Mouse (Mus musculus) heart, embryonic 12.5 days (tissue): ENCODE measurements around the gene March4. TPM values are rescaled to one million over a fixed set of nuclear protein-coding genes. Genes with fewer than 3 reads are reported as not detected.

ENCODE experiments used
- ATAC-seq: fragments of 200-750 bp; cut with Nextera tagmentation; 2 replicates; pipeline ENCODE4 v1.8.0; 2017; ENCODE audit warnings: moderate TSS enrichment, moderate library complexity; ENCODE audit not compliant: insufficient number of reproducible peaks, low FRiP score
- H3K27ac ChIP-seq: fragments of 300-500 bp; sonication (generic); 2 replicates; pipeline ENCODE4 v1.5.1; 2016; ENCODE audit warnings: mild to moderate bottlenecking, moderate library complexity; ENCODE audit not compliant: poor library complexity, severe bottlenecking
- H3K27me3 ChIP-seq: fragments of 300-500 bp; sonication (generic); replicated peaks from 2 replicates; pipeline ENCODE4 v1.6.1; 2016; ENCODE audit warnings: mild to moderate bottlenecking, moderate library complexity
- H3K36me3 ChIP-seq: fragments of 300-500 bp; sonication (generic); 2 replicates; pipeline ENCODE4 v1.6.1; 2016; ENCODE audit warnings: mild to moderate bottlenecking, moderate library complexity
- H3K4me1 ChIP-seq: fragments of 300-500 bp; sonication (generic); replicated peaks from 2 replicates; pipeline ENCODE4 v1.6.1; 2016; ENCODE audit warnings: mild to moderate bottlenecking
- H3K4me2 ChIP-seq: fragments of 300-500 bp; sonication (generic); 2 replicates; pipeline ENCODE4 v1.6.1; 2016; ENCODE audit warnings: mild to moderate bottlenecking, moderate library complexity
- H3K4me3 ChIP-seq: fragments of 300-500 bp; sonication (generic); 2 replicates; pipeline ENCODE4 v1.5.1; 2016; ENCODE audit warnings: mild to moderate bottlenecking
- H3K9ac ChIP-seq: fragments of 300-500 bp; sonication (generic); 2 replicates; pipeline ENCODE4 v1.6.1; 2016; ENCODE audit warnings: mild to moderate bottlenecking, moderate library complexity
- H3K9me3 ChIP-seq: fragments of 300-500 bp; sonication (generic); replicated peaks from 2 replicates; pipeline ENCODE4 v1.6.1; 2016; ENCODE audit warnings: mild to moderate bottlenecking, moderate library complexity
- WGBS: fragments of 180-500 bp; shearing (Covaris S2); methylation state at CpG from one replicate; pipeline ENCODE4 v1.1.7; 2016; 5-methylcytosine and 5-hydroxymethylcytosine counted together
- polyA plus RNA-seq: library from polyadenylated mRNA; unstranded; fragments of >200 nt; fragmentation: Nextera tagmentation; extraction: Ambion mirVana; gene quantifications from 2 replicates; pipeline ENCODE4 v1.2.1, GENCODE M21; 2016

The March4 gene
- not detected in 2 replicates for polyA plus RNA-seq

DNA sequence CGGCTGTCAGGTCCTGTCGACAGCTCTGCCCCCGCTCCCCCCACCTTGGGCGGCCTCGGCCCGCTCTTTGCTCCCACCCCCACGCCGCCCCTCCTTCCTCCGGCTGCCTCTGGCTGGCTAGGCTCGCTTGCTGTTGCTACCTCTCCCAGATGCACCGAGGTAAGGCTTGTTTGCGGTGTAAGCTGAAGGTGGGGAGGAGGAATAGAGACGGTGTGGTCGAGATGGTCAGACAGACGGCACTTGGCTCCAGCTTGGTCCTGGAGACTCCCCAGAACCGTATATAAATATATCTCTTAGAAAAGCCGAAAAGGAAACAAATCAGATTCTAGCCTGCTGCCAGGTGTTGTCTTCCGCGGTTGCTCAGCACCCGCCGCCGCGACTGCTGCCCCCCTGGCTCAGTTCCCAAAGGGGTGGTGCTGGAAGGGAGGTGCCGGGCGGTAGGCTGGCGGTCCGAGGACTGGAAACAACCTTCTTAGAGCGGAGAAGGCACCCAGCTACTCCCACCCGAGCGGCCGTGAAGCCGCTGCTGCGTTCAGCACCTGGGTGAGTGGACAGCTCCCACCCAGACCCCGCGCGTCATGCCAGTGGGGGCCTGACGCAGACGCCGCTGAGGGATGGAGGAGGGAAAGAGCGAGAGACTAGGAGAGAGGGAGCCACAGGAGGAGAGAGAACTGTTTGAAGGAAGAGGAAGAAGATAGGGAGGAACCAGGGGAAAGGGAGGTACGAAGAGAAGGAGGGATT, at the start of gene March4:
Gene March4 (minus strand): TSS at position 320 of the 741 bp plus-strand sequence.
- H3K9ac ChIP-seq, result no peak within 1 kb of the TSS
- no peaks in the 10 kb centered on the region for H3K9me3 ChIP-seq
- H3K27ac ChIP-seq, result no peak within 1 kb of the TSS
- H3K4me2 ChIP-seq, result peak within 1 kb of the TSS; percentile 73
- H3K27me3 ChIP-seq, result peaks cover 62% of the 10 kb centered on the region
- under 1% methylated on average over 41 of the region's 41 CpGs for WGBS
- no peaks in the 10 kb centered on the region for H3K36me3 ChIP-seq
- H3K4me3 ChIP-seq, result peak within 1 kb of the TSS; percentile 42
- H3K4me1 ChIP-seq, result peaks cover 16% of the 10 kb centered on the region
- peak; percentile 68 for ATAC-seq

DNA sequence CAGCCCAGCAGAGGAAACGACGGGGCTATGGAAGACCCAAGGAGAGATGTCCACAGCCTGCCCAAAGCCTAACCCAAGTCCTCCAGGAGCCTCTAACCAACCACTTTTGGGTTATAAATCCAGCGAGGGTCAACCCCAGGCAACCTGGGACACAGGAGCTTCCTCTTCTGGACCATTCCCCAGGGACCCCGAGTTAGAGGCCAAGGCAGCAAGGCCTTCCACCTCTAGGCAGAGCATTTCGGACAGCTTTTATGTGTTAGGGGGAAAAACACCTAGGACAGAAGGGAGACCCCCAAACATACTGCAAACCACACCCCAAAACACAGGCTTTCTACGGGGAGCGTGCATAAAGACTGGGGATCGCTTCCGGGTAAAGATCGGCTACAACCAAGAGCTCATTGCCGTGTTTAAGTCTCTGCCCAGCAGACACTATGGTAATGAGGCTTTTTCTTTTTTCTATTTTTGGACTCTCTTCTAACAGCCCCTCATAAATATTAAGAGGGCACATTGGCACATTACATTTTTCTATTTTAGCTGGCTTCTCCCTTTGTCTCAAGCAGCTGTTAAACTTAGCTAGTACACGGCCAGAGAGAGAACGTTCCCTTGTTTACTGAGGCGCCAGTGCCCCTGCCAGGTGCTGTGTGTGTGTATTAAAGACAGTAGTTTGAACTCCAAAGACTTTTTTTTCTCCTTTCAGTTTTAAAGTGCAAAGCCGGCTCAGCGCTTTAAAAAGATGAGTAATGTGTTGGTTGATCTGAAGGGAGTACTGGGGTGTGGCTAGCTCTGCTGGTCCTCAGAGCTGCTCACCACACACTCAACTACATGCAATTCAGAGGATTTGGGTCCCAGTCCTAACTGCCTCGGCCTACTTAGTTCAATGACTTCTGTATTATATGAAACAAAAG, 49.5 kb upstream of the March4 start:
- ATAC-seq, result no peak
- H3K36me3 ChIP-seq, result peaks cover 45% of the 10 kb centered on the region
- no peak overlapping the region for H3K9ac ChIP-seq
- no peak overlapping the region for H3K27ac ChIP-seq
- WGBS, result 87% methylated on average over 17 of the region's 17 CpGs
- no peaks in the 10 kb centered on the region for H3K27me3 ChIP-seq
- no peak overlapping the region for H3K4me2 ChIP-seq
- H3K4me1 ChIP-seq, result peaks cover 11% of the 10 kb centered on the region
- H3K4me3 ChIP-seq, result no peak overlapping the region
- no peaks in the 10 kb centered on the region for H3K9me3 ChIP-seq

GRCm38 (mm10) chr1:72583906-72584305, 47.2 kb upstream of the March4 start:
- Histone ChIP-seq H3K4me2 (peak overlapping the region; percentile 76), H3K9me3 (no peaks in the 10 kb centered on the region), H3K4me1 (peaks cover 11% of the 10 kb centered on the region), H3K27me3 (peaks cover 10% of the 10 kb centered on the region), H3K4me3 (peak overlapping the region; percentile 75), H3K27ac (no peak overlapping the region), H3K36me3 (peaks cover 32% of the 10 kb centered on the region), H3K9ac (peak overlapping the region; percentile 72)
- 82% methylated on average over 4 of the region's 4 CpGs for WGBS
- no peak for ATAC-seq

- Histone ChIP-seq H3K4me3 (peak within 1 kb of the TSS; percentile 75), H3K27me3 (peaks cover 18% of the 10 kb centered on the region), H3K27ac (peak within 1 kb of the TSS; percentile 79; the same call in 1 of the 2 replicates), H3K9ac (peak within 1 kb of the TSS; percentile 72), H3K4me2 (peak within 1 kb of the TSS; percentile 76), H3K36me3 (peaks cover 27% of the 10 kb centered on the region), H3K4me1 (peaks cover 11% of the 10 kb centered on the region), H3K9me3 (no peaks in the 10 kb centered on the region)
- ATAC-seq, result peak; percentile 99
- WGBS, result under 1% methylated on average over 25 of the region's 25 CpGs
Measured at GRCm38 (mm10) chr1:72582947-72583731, 46.4 kb upstream of the March4 start, which contains the start of gene Smarcal1. Gene Smarcal1, plus strand, starts transcription at chr1:72583251.

GRCm38 (mm10) chr1:72578806-72579205, 42.1 kb upstream of the March4 start:
- 31% methylated on average over 4 of the region's 4 CpGs for whole genome bisulfite sequencing

DNA sequence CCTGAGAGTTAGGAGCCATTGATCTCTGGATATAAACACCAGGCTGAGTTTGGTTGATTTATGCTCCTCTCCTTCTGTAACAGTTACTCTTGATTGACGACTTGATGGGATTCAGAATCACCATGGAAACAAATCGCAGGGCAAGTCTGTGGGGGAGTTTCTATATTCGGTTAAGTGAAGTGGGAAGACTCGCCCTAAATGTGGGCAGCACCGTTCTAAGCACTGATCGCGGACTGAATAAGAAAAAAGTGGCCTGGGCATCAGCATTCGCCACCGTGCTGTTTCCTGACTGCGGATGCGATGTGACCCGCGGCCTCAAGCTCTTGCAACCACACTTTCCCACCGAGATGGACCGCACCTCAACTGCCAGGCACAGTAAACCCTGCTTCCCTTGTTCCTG, 41.6 kb upstream of the March4 start:
- Histone ChIP-seq H3K4me2 (no peak overlapping the region), H3K4me1 (no peaks in the 10 kb centered on the region), H3K36me3 (no peaks in the 10 kb centered on the region), H3K9ac (no peak overlapping the region), H3K9me3 (no peaks in the 10 kb centered on the region), H3K4me3 (no peak overlapping the region), H3K27me3 (peaks cover 41% of the 10 kb centered on the region), H3K27ac (no peak overlapping the region)
- no peak for ATAC-seq
- WGBS, result 31% methylated on average over 15 of the region's 15 CpGs

More at GRCm38 (mm10) chr1:72578806-72579205, 42.1 kb upstream of the March4 start:
- H3K27ac ChIP-seq, result no peak overlapping the region
- H3K27me3 ChIP-seq, result peaks cover 41% of the 10 kb centered on the region
- H3K9ac ChIP-seq, result no peak overlapping the region
- H3K9me3 ChIP-seq, result no peaks in the 10 kb centered on the region
- no peak overlapping the region for H3K4me3 ChIP-seq
- ATAC-seq, result no peak
- H3K4me1 ChIP-seq, result peaks cover under 1% of the 10 kb centered on the region
- no peak overlapping the region for H3K4me2 ChIP-seq
- H3K36me3 ChIP-seq, result no peaks in the 10 kb centered on the region

DNA sequence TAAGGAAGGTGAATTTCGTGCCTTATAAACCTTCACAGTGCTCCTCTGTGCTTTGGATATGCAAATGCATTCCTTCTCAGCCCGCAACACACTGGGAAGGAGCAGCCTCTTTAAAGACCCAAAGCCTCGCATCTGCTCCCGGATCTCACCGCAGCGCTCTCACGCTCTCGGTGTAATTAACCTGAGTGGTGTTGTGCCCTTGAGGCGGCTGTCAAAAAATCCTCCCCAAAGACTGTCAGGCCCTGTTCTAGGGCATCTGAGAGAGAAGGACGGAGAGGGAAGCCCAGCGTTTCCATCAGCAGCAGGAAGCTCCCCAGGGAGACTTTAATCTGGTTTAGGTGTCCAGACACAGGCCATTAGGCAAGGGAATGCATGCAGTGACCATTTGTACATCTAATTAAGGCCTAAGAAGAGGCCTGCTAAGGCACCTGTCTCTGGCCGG, 40.8 kb upstream of the March4 start:
- Histone ChIP-seq H3K9ac (no peak overlapping the region), H3K27ac (no peak overlapping the region), H3K9me3 (no peaks in the 10 kb centered on the region), H3K4me1 (no peaks in the 10 kb centered on the region), H3K4me3 (no peak overlapping the region), H3K4me2 (peak overlapping the region; percentile 51), H3K27me3 (peaks cover 41% of the 10 kb centered on the region), H3K36me3 (no peaks in the 10 kb centered on the region)
- no peak for ATAC-seq
- WGBS, result 7% methylated on average over 12 of the region's 12 CpGs

DNA sequence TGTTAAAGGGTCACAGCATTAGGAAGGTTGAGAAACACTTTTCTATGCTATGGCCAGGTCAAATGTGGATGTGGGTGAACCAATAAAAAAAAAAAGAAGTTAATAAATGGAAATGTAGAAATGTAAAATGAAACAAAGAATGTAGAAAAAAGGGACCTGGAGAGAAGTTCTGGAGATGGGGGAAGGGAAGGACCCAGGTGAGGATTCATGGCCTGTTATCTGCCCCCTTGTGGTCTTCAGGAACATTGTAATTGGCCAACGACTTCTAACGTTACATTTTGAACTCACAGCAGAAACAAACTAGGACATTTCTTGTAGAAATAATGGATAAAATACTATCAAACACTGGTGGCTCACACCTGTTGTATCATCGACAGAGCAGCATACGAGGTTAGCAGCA, 38.4 kb upstream of the March4 start:
- H3K9ac ChIP-seq, result no peak overlapping the region
- no peak overlapping the region for H3K4me3 ChIP-seq
- peaks cover 41% of the 10 kb centered on the region for H3K27me3 ChIP-seq
- H3K36me3 ChIP-seq, result no peaks in the 10 kb centered on the region
- no peaks in the 10 kb centered on the region for H3K9me3 ChIP-seq
- 36% methylated on average over 4 of the region's 4 CpGs for WGBS
- H3K4me1 ChIP-seq, result no peaks in the 10 kb centered on the region
- no peak overlapping the region for H3K4me2 ChIP-seq
- no peak for ATAC-seq
- no peak overlapping the region for H3K27ac ChIP-seq

DNA sequence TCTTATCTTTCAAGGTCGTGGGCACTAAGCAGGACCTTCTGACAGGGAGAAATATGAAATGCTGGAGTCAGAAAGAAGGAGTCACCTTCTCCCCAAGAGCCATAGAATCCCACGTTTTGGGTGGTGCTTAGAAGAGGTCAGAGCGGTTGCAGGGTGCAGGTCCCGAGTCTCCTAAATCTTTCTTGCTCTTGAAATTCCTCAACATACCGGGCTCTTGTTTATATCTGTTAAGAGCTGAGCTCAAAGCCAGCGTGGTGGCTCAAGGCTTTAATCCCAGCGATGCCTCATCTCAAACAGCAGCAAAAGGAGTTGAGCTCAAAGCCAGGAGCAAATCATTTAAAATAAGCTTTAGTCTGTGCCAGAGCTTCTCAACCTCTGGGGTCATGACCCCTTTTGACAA, 37.9 kb upstream of the March4 start:
- Histone ChIP-seq H3K27me3 (peaks cover 38% of the 10 kb centered on the region), H3K9me3 (no peaks in the 10 kb centered on the region), H3K4me1 (no peaks in the 10 kb centered on the region), H3K27ac (no peak overlapping the region), H3K4me2 (no peak overlapping the region), H3K4me3 (no peak overlapping the region), H3K36me3 (no peaks in the 10 kb centered on the region), H3K9ac (no peak overlapping the region)
- no peak for ATAC-seq
- 44% methylated on average over 7 of the region's 7 CpGs for WGBS

DNA sequence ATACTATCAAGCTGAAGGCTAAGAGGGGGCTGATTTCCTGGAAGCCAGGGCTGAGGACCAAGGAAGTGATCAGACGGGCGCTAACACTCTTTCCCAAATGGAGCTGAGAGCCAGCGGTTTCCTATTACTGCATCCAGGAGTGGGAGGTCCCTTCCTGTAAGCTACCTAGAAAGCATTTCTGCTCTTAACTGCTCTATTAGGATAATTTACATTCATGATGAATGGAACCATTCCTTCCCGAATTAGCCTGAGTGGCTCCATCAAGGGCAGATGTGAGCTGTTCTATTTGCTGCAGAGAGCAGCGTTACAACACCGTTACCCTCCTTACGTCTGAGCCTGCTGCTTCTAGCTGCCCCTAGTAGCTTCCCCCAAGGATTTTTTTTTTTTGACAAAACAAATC, 37.3 kb upstream of the March4 start:
- Histone ChIP-seq H3K36me3 (no peaks in the 10 kb centered on the region), H3K4me1 (no peaks in the 10 kb centered on the region), H3K27me3 (peaks cover 32% of the 10 kb centered on the region), H3K9me3 (no peaks in the 10 kb centered on the region), H3K4me3 (no peak overlapping the region), H3K9ac (no peak overlapping the region), H3K27ac (no peak overlapping the region), H3K4me2 (no peak overlapping the region)
- ATAC-seq, result no peak
- 57% methylated on average over 7 of the region's 7 CpGs for WGBS
